In genomic region chr17:30657530-30658151, GRCm38 (mm10) we compare ENCODE assay signal across 8 mouse cellular contexts. TPM values are rescaled to one million over a fixed set of nuclear protein-coding genes. Genes with fewer than 3 reads are reported as not detected.
DNase-seq lines count a peak whose midpoint lies in the region; ATAC-seq and TF ChIP-seq lines count a peak whose summit lies in the region.

No protein-coding gene starts in this region.

- peaks cover 38% of the 10 kb centered on the region for H3K9me3 ChIP-seq in megakaryocyte, embryonic 14.5 days
- H3K9me3 ChIP-seq in liver, embryonic 13.5 days (replicated peaks) = no peaks in the 10 kb centered on the region
- no peaks in the 10 kb centered on the region for H3K9me3 ChIP-seq in stomach, embryonic 14.5 days (ENCODE audit: control insufficient read depth, low read depth, low read length)

- no peak for ATAC-seq in cerebellum, adult (ENCODE audit: insufficient number of reproducible peaks, low FRiP score, low TSS enrichment)
- ATAC-seq in megakaryocyte, adult 5-6 weeks (ENCODE audit: poor library complexity, severe bottlenecking) = no peak
- ATAC-seq in liver, embryonic 13.5 days (ENCODE audit: low read depth) = no peak
- peak; percentile 54; the same call in 1 of the 2 replicates for ATAC-seq in stomach, embryonic 14.5 days (ENCODE audit: insufficient number of reproducible peaks, insufficient read depth, low FRiP score, low read depth)

- peak overlapping the region; percentile 33 for H3K4me3 ChIP-seq in cerebellum, adult 2 months (replicated peaks; ENCODE audit: insufficient read depth, low read depth, low read length)
- H3K4me3 ChIP-seq in megakaryocyte, embryonic 14.5 days (replicated peaks) = peak overlapping the region; percentile 74
- H3K4me3 ChIP-seq in liver, embryonic 13.5 days (replicated peaks) = peak overlapping the region; percentile 48
- H3K4me3 ChIP-seq in stomach, embryonic 14.5 days (ENCODE audit: low read depth, low read length) = peak overlapping the region; percentile 17

- 37% methylated on average over 8 of the region's 8 CpGs for WGBS in cerebellum, adult 2 months
- WGBS in liver, embryonic 13.5 days (ENCODE audit: insufficient replicate concordance) = 54% methylated on average over 8 of the region's 8 CpGs
- WGBS in stomach, embryonic 14.5 days = 37% methylated on average over 8 of the region's 8 CpGs

- no peaks in the 10 kb centered on the region for H3K4me1 ChIP-seq in cerebellum, adult 2 months (ENCODE audit: control insufficient read depth, insufficient read depth, low read length)
- H3K4me1 ChIP-seq in megakaryocyte, embryonic 14.5 days = no peaks in the 10 kb centered on the region
- peaks cover 3% of the 10 kb centered on the region; the same call in 1 of the 2 replicates for H3K4me1 ChIP-seq in liver, embryonic 13.5 days (replicated peaks)
- no peaks in the 10 kb centered on the region for H3K4me1 ChIP-seq in stomach, embryonic 14.5 days (ENCODE audit: control insufficient read depth, insufficient read depth, low read length)

- H3K27me3 ChIP-seq in cerebellum, adult 2 months (ENCODE audit: control insufficient read depth, insufficient read depth, low read length) = no peaks in the 10 kb centered on the region
- H3K27me3 ChIP-seq in megakaryocyte, embryonic 14.5 days (replicated peaks) = peaks cover 2% of the 10 kb centered on the region
- H3K27me3 ChIP-seq in liver, embryonic 13.5 days = no peaks in the 10 kb centered on the region
- no peaks in the 10 kb centered on the region for H3K27me3 ChIP-seq in stomach, embryonic 14.5 days (ENCODE audit: control insufficient read depth, insufficient read depth, low read length)

- DNase-seq in cerebellum, adult 2 months = no peak
- no peak for DNase-seq in liver, embryonic 13.5 days
- DNase-seq in cerebellum, postnatal 14 days = no peak
- no peak for DNase-seq in left cerebral cortex, adult 8-10 months (ENCODE audit: low spot score in 2 of 2)

- peak overlapping the region; percentile 33; the same call in 1 of the 2 replicates for H3K9ac ChIP-seq in liver, embryonic 13.5 days
- H3K9ac ChIP-seq in stomach, embryonic 14.5 days (replicated peaks; ENCODE audit: low read depth, low read length) = no peak overlapping the region; the same call in 1 of the 2 replicates

- no peak for TF ChIP-seq CTCF in cerebellum, adult 2 months (IDR thresholded peaks at IDR 0.05; ENCODE audit: borderline replicate concordance, insufficient read depth, low read depth, low read length)

- H3K4me2 ChIP-seq in liver, embryonic 13.5 days = peak overlapping the region; percentile 54
- peak overlapping the region; percentile 40 for H3K4me2 ChIP-seq in stomach, embryonic 14.5 days (replicated peaks; ENCODE audit: low read depth, low read length)

- no peaks in the 10 kb centered on the region for H3K36me3 ChIP-seq in megakaryocyte, embryonic 14.5 days (replicated peaks; ENCODE audit: low read length)
- H3K36me3 ChIP-seq in liver, embryonic 13.5 days = peaks cover 6% of the 10 kb centered on the region
- H3K36me3 ChIP-seq in stomach, embryonic 14.5 days (ENCODE audit: control insufficient read depth, insufficient read depth, low read length) = no peaks in the 10 kb centered on the region

- TF ChIP-seq POLR2A in cerebellum, adult 2 months (IDR thresholded peaks at IDR 0.05; ENCODE audit: borderline replicate concordance, insufficient read depth, low read length) = no peak

- no peak overlapping the region for H3K27ac ChIP-seq in cerebellum, adult 2 months (ENCODE audit: insufficient read depth, low read length)
- no peak overlapping the region for H3K27ac ChIP-seq in liver, embryonic 13.5 days
- H3K27ac ChIP-seq in stomach, embryonic 14.5 days (ENCODE audit: low read length) = peak overlapping the region; percentile 64; the same call in 1 of the 2 replicates

RNA-seq across cellular contexts. Expression of gene Glo1, which starts 31.0 kb away (rescaled TPM):
- polyA plus RNA-seq in cerebellum, adult 2 months (2012; rRNA removed) = 160 and 165 TPM in 2 replicates
- 0.65 and 21.7 TPM in 2 replicates for polyA plus RNA-seq in megakaryocyte, embryonic 14.5 days (2012; ENCODE audit: insufficient read depth, low replicate concordance)
- 52.5 and 55.3 TPM in 2 replicates for total RNA-seq in megakaryocyte, adult 5-6 weeks (2015)
- 56.7 and 61.8 TPM in 2 replicates for total RNA-seq in megakaryocyte, adult 5-6 weeks (2017)
- 289 and 332 TPM in 2 replicates for polyA plus RNA-seq in liver, embryonic 13.5 days (2015; fragmentation: Nextera tagmentation; extraction: Ambion mirVana)
- polyA plus RNA-seq in stomach, embryonic 14.5 days (2014; fragmentation: Nextera tagmentation; extraction: Ambion mirVana) = 240 and 244 TPM in 2 replicates
- total RNA-seq in left cerebral cortex, adult 8-10 months (2022) = 100 to 1,000 TPM; 157 to 162 (median 161) TPM

RNA-seq across cellular contexts. Expression of gene Dnah8, which starts 33.5 kb away (rescaled TPM):
- polyA plus RNA-seq in cerebellum, adult 2 months (2012; rRNA removed) = 0.85 and 1.4 TPM in 2 replicates
- polyA plus RNA-seq in megakaryocyte, embryonic 14.5 days (2012; ENCODE audit: insufficient read depth, low replicate concordance) = not detected in 2 replicates
- total RNA-seq in megakaryocyte, adult 5-6 weeks (2015) = 23.8 and 24.3 TPM in 2 replicates
- total RNA-seq in megakaryocyte, adult 5-6 weeks (2017) = 35.7 and 43.9 TPM in 2 replicates
- 1.4 and 1.5 TPM in 2 replicates for polyA plus RNA-seq in liver, embryonic 13.5 days (2015; fragmentation: Nextera tagmentation; extraction: Ambion mirVana)
- 2.0 and 2.2 TPM in 2 replicates for polyA plus RNA-seq in stomach, embryonic 14.5 days (2014; fragmentation: Nextera tagmentation; extraction: Ambion mirVana)
- 1 to 10 TPM in 3 of 4 experiments, under 1 TPM in 1; 0.91 to 1.9 (median 1.7) TPM for total RNA-seq in left cerebral cortex, adult 8-10 months (2022)

Comparison
In these comparisons a context has a peak if more than half of its experiments do, and no peak if none do; other contexts are left out.
1. H3K4me3 ChIP-seq: peak in every context shown above with its lines; median percentile 74 in megakaryocyte, embryonic 14.5 days; 48 in liver, embryonic 13.5 days; 33 in cerebellum, adult 2 months; 17 in stomach, embryonic 14.5 days.